Mouse (Mus musculus) yolk sac, embryonic 10.5 days (tissue): ENCODE measurements around the gene Ifnar1.

Experiments
- DNase-seq: peaks from one replicate; pipeline ENCODE4 v3.0.0-alpha.2; 2017; ENCODE audit warnings: low spot score

Gene Ifnar1

GRCm38 (mm10) chr16:91543619-91544018, 58.6 kb downstream of the Ifnar1 start:
- no peak for DNase-seq

GRCm38 (mm10) chr16:91545597-91546281, 60.7 kb downstream of the Ifnar1 start:
- no peak for DNase-seq

GRCm38 (mm10) chr16:91546391-91546835, 61.4 kb downstream of the Ifnar1 start:
- no peak for DNase-seq

- peak; percentile 75 for DNase-seq
Measured at GRCm38 (mm10) chr16:91546836-91547741, 62.1 kb downstream of the Ifnar1 start, which contains the start of gene Ifngr2. Gene Ifngr2, plus strand, starts transcription at chr16:91547072.

GRCm38 (mm10) chr16:91547974-91548373, 62.9 kb downstream of the Ifnar1 start:
- DNase-seq = no peak

GRCm38 (mm10) chr16:91548586-91548985, 63.5 kb downstream of the Ifnar1 start:
- DNase-seq = no peak

GRCm38 (mm10) chr16:91548996-91549395, 64.0 kb downstream of the Ifnar1 start:
- no peak for DNase-seq

GRCm38 (mm10) chr16:91549616-91550015, 64.6 kb downstream of the Ifnar1 start:
- no peak for DNase-seq

GRCm38 (mm10) chr16:91551081-91551524, 66.1 kb downstream of the Ifnar1 start:
- DNase-seq = peak; percentile 54

GRCm38 (mm10) chr16:91552072-91552471, 67.0 kb downstream of the Ifnar1 start:
- DNase-seq = peak; percentile 32

- no peak for DNase-seq
Measured at GRCm38 (mm10) chr16:91553625-91554024, 68.6 kb downstream of the Ifnar1 start.

- peak; percentile 30 for DNase-seq
Measured at GRCm38 (mm10) chr16:91555017-91555605, 70.1 kb downstream of the Ifnar1 start.

- DNase-seq = no peak
Measured at GRCm38 (mm10) chr16:91556659-91557058, 71.6 kb downstream of the Ifnar1 start.
